Mouse (Mus musculus) G1E (cell line): Measurements from ENCODE around the gene Clk1. TPM values are rescaled to one million over a fixed set of nuclear protein-coding genes. Genes with fewer than 3 reads are reported as not detected.

Experiments
- ATAC-seq: 2 replicates; pipeline ENCODE4 v1.8.0; 2016; ENCODE audit warnings: mild to moderate bottlenecking; ENCODE audit not compliant: insufficient number of reproducible peaks, poor library complexity, low FRiP score, severe bottlenecking; ENCODE audit errors: extremely low read depth
- DNase-seq: peaks from one replicate; pipeline ENCODE4 v3.0.0; 2012; ENCODE audit warnings: low spot score
- H3K27me3 ChIP-seq: 2 replicates; pipeline ENCODE4 v1.6.1; 2012; ENCODE audit warnings: mild to moderate bottlenecking, low read length, inconsistent platforms; ENCODE audit not compliant: insufficient read depth
- H3K36me3 ChIP-seq: replicated peaks from 2 replicates; pipeline ENCODE3; 2012; ENCODE audit warnings: mild to moderate bottlenecking, inconsistent platforms
- H3K4me1 ChIP-seq: 2 replicates; pipeline ENCODE4 v1.6.1; 2012; ENCODE audit warnings: low read depth, low read length, inconsistent platforms, mixed read lengths; ENCODE audit not compliant: insufficient read depth
- H3K4me3 ChIP-seq: 2 replicates; pipeline ENCODE4 v1.5.1; 2012; ENCODE audit warnings: low read depth, mild to moderate bottlenecking, inconsistent platforms, low read length, moderate library complexity, mixed read lengths
- H3K9me3 ChIP-seq: replicated peaks from 2 replicates; pipeline ENCODE4 v1.6.1; 2012; ENCODE audit warnings: inconsistent platforms
- CTCF ChIP-seq: IDR thresholded peaks from 2 replicates; pipeline ENCODE4 v1.5.1; 2012; ENCODE audit warnings: low read depth, low read length, inconsistent platforms, mixed read lengths
- GATA1 ChIP-seq: IDR thresholded peaks from 2 replicates; pipeline ENCODE4 v1.6.1; 2012; ENCODE audit warnings: borderline replicate concordance, low read length, inconsistent platforms, mixed read lengths
- GATA2 ChIP-seq: IDR thresholded peaks from 2 replicates; pipeline ENCODE4 v1.6.1; 2012; ENCODE audit warnings: low read depth, low read length, inconsistent platforms, borderline replicate concordance
- POLR2AphosphoS5 ChIP-seq: IDR thresholded peaks from 2 replicates; pipeline ENCODE4 v1.6.1; 2012; ENCODE audit warnings: low read depth, low read length, inconsistent platforms; ENCODE audit not compliant: insufficient replicate concordance
- TAL1 ChIP-seq: conservative IDR thresholded peaks from 2 replicates; pipeline ENCODE4 v1.6.1; 2012; ENCODE audit warnings: low read depth, low read length, inconsistent platforms, mixed read lengths
- polyA plus RNA-seq: library from polyadenylated mRNA; stranded (reverse); fragments of >175 nt; gene quantifications from 2 replicates; pipeline ENCODE4 v1.2.3, GENCODE M21; 2012
- total RNA-seq, 2 experiments: library from RNA; stranded (forward) in 1 of 2; stranded (reverse) in 1 of 2; fragments of 200-1000 nt in 1 of 2; fragments of >200 nt in 1 of 2; fragmentation: Nextera tagmentation in 1 of 2; gene quantifications; 2 replicates each; pipeline ENCODE4 v1.2.3; 2014 to 2017

The Clk1 gene
- total and polyA plus RNA-seq, 3 experiments = 9.2 to 554 (median 548) TPM

GRCm38 (mm10) chr1:58410198-58410588 is 13.7 kb downstream of the Clk1 start:
- Histone ChIP-seq H3K4me3 (no peak overlapping the region), H3K27me3 (no peaks in the 10 kb centered on the region), H3K4me1 (peaks cover 13% of the 10 kb centered on the region), H3K36me3 (peaks cover 90% of the 10 kb centered on the region), H3K9me3 (no peaks in the 10 kb centered on the region)
- DNase-seq = no peak
- ATAC-seq = no peak
- TF ChIP-seq CTCF (no peak), GATA2 (no peak), POLR2AphosphoS5 (no peak), TAL1 (no peak), GATA1 (no peak)

GRCm38 (mm10) chr1:58409553-58410197 is 14.2 kb downstream of the Clk1 start:
- TF ChIP-seq GATA2 = no peak
- no peak for TF ChIP-seq GATA1
- TF ChIP-seq POLR2AphosphoS5 = no peak
- TF ChIP-seq TAL1 = no peak
- no peak for TF ChIP-seq CTCF
- DNase-seq (no peak), ATAC-seq (no peak)
- Histone ChIP-seq H3K9me3 (no peaks in the 10 kb centered on the region), H3K4me1 (peaks cover 13% of the 10 kb centered on the region), H3K36me3 (peaks cover 86% of the 10 kb centered on the region), H3K27me3 (no peaks in the 10 kb centered on the region), H3K4me3 (no peak overlapping the region)

- DNase-seq (no peak), ATAC-seq (no peak)
- Histone ChIP-seq H3K4me3 (no peak overlapping the region), H3K9me3 (no peaks in the 10 kb centered on the region), H3K27me3 (no peaks in the 10 kb centered on the region), H3K4me1 (peaks cover 10% of the 10 kb centered on the region; the same call in 1 of the 2 replicates), H3K36me3 (peaks cover 86% of the 10 kb centered on the region)
- no peak for TF ChIP-seq TAL1
- TF ChIP-seq GATA2 = no peak
- TF ChIP-seq POLR2AphosphoS5 = no peak
- TF ChIP-seq GATA1 = no peak
These were observed 15.7 kb downstream of the Clk1 start for GRCm38 (mm10) chr1:58408141-58408540.

GRCm38 (mm10) chr1:58407321-58407720 is 16.5 kb downstream of the Clk1 start:
- Histone ChIP-seq H3K27me3 (no peaks in the 10 kb centered on the region), H3K4me1 (peaks cover 12% of the 10 kb centered on the region; the same call in 1 of the 2 replicates), H3K4me3 (no peak overlapping the region), H3K9me3 (no peaks in the 10 kb centered on the region), H3K36me3 (peaks cover 86% of the 10 kb centered on the region)
- DNase-seq (no peak), ATAC-seq (no peak)
- TF ChIP-seq GATA1 (no peak), POLR2AphosphoS5 (no peak), TAL1 (no peak), CTCF (no peak), GATA2 (no peak)

- ATAC-seq (no peak), DNase-seq (no peak)
- Histone ChIP-seq H3K27me3 (no peaks in the 10 kb centered on the region), H3K36me3 (peaks cover 88% of the 10 kb centered on the region), H3K4me1 (peaks cover 16% of the 10 kb centered on the region), H3K4me3 (no peak overlapping the region), H3K9me3 (no peaks in the 10 kb centered on the region)
- no peak for TF ChIP-seq TAL1
- TF ChIP-seq POLR2AphosphoS5 = no peak
- no peak for TF ChIP-seq CTCF
- no peak for TF ChIP-seq GATA2
- no peak for TF ChIP-seq GATA1
These were observed 20.1 kb downstream of the Clk1 start for GRCm38 (mm10) chr1:58403745-58404144.

- no peak for DNase-seq
- H3K9me3 ChIP-seq = no peaks in the 10 kb centered on the region
- H3K36me3 ChIP-seq = peaks cover 89% of the 10 kb centered on the region
- H3K4me1 ChIP-seq = peaks cover 35% of the 10 kb centered on the region
- TF ChIP-seq GATA1 = no peak
- no peak for TF ChIP-seq TAL1
- no peak for TF ChIP-seq GATA2
- TF ChIP-seq CTCF = no peak
- TF ChIP-seq POLR2AphosphoS5 = no peak
- H3K27me3 ChIP-seq = no peaks in the 10 kb centered on the region
- no peak overlapping the region for H3K4me3 ChIP-seq
- ATAC-seq = no peak
These were observed 22.5 kb downstream of the Clk1 start for GRCm38 (mm10) chr1:58401396-58401795.

GRCm38 (mm10) chr1:58397731-58398130 is 26.1 kb downstream of the Clk1 start:
- DNase-seq = no peak
- Histone ChIP-seq H3K27me3 (no peaks in the 10 kb centered on the region), H3K9me3 (no peaks in the 10 kb centered on the region), H3K36me3 (peaks cover 84% of the 10 kb centered on the region), H3K4me3 (no peak overlapping the region), H3K4me1 (peaks cover 54% of the 10 kb centered on the region)
- TF ChIP-seq POLR2AphosphoS5 (no peak), CTCF (no peak), GATA1 (no peak), GATA2 (no peak), TAL1 (no peak)
- ATAC-seq = no peak
